Mouse (Mus musculus) cerebellum, adult (tissue): ENCODE measurements at regions not wholly inside any gene's neighbourhood (a gene's known extent, or its start where the extent isn't known, plus 50 kb on each side); places are given as distances from the start of the nearest gene placed in this dataset.

Experiments
- ATAC-seq: cut with Nextera tagmentation; 2 replicates; pipeline ENCODE4 v1.9.2; 2017; ENCODE audit warnings: mild to moderate bottlenecking, moderate library complexity, mixed read lengths; ENCODE audit not compliant: insufficient number of reproducible peaks, low FRiP score, low TSS enrichment

DNA sequence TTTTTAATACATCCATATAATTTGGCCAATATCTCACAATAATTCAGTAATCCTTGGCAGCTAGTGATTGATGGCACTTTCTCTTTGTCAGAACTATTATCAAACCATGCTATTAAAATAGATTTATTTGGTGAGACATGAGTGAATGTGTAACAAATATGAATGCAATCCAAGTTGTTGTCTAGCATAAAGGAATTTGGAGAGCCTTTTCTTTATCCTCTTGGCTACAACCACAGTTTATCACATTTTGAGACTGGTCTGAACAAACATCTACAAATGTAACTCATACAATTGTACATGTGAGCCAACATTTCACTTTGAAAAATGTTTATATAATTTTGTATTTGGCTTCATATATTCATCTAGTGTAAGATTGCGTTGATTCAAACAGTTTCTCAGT, 676.5 kb downstream of the Pcdh7 start:
- no peak for ATAC-seq

- ATAC-seq: peak; percentile 56; the same call in 1 of the 2 replicates
These were observed 710.5 kb downstream of the Pcdh7 start for GRCm38 (mm10) chr5:58428265-58428664.

- no peak for ATAC-seq
These were observed 718.7 kb downstream of the Pcdh7 start for GRCm38 (mm10) chr5:58436432-58436831.
